Mouse (Mus musculus): ENCODE measurements around the gene Enpp3.
"Not testable (repeated sequence)": the region's sequence is repeated elsewhere in the genome, so short reads cannot be mapped to it uniquely, and the experiment has no call there.

Enpp3 gene

DNA sequence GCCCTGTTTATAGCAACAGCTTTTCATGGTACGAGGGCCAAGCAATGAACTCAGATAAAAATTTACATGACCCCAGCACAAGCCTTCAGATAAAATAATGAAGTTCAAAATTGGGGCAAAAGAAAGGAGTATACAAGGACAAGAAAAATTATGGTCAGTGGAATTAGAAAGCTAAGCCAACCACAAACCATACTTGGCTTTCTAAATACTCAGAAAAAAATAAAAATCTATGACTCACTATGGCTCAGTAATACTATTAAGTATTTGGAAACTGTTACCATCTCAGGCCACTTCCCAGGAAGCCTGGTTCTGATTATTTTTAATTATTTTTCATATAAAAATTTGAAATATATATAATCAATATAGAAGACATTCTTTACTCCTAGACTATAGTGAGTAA is 19.8 kb downstream of the Enpp3 start:
- DNase-seq (ENCODE audit: low spot score) = no peak

DNA sequence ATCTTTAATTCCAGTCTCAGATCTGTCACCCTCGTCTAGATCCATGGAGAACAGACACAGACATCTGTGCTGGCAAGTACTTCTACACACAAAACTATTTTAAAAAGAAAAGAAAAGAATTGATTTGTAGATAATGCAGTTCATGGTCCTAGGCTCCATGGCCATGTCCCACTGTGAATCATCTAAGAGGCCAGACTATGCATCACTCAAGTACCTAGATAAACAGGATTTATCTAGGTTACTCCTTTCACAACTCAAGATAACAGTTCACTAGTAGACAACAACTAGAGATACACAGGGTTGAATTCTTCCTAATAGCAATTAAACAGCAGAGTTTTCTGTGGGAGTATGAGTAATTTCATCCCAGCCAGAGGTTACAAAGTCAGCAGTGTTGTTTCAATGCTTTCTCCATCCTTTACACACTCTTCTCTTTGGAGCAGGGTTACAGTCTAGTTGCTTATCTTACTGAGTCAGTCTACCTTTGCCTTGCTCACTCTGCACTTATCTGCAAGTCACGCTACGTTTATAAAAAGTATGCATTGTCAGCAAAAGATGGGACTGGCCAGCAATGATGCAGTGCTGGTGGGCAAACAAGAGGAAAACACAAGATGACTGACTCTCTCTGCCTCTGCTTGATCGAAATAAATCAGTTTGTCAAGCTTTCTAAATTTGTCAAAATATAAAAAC is 20.5 kb downstream of the Enpp3 start:
- DNase-seq (ENCODE audit: low spot score) = no peak

DNA sequence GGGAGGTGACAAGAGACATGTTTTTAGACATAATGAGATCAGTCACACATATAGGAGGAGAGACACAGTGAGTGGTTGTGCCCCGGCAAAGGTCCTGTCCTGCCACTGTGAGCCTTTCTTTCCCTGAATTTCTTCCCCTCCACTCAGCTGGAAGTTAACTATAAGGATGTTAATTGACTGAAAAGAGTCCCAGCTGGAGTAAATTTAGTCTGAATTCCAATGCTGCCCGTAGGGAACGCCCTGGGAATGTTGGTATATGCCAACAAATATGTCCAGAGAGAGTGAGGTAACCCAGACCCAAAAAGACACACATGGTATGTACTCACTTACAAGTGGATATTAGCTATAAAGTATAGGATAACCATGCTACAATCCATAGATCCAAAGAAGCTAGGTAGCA is 23.1 kb downstream of the Enpp3 start:
- no peak for DNase-seq (ENCODE audit: low spot score)

DNA sequence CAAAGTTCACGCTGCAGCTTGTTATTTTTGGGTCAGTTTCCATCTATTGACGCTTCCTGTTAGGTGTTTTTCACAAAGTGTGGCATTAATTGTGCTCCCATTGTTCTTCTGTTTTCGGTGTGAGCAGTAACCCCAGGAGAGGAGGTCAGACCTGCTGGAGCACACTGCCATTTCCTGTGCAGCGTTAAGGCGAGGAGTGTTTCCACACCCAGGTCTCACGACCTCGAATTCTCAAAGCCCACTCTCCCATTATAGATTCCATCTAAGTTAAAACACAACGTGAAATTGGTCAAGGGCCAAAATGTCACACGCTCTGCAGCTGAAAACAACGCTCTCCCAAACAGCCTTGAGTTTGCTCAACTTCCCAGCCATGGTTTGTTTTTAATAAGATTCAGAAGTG is 32.0 kb downstream of the Enpp3 start:
- DNase-seq (ENCODE audit: low spot score) = no peak

DNA sequence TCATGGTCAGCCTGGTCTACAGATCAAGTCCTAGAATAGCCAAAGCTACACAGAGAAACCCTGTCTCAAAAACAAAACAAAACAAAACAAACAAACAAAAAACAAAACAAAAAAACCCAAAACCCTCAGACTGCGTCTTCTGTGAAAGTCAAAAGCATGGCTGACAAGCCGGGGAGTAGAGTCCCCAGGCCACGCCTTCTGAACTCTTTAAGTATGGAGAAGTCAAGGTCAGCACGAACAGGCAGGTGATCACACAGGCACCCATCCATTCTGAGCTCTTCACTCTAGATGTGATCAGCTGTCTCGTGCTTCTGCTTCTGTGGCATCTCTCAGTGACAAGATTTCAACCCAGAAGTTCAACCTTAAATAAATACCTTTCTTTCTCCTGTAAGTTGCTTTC is 35.9 kb downstream of the Enpp3 start:
- DNase-seq (ENCODE audit: low spot score) = no peak

DNA sequence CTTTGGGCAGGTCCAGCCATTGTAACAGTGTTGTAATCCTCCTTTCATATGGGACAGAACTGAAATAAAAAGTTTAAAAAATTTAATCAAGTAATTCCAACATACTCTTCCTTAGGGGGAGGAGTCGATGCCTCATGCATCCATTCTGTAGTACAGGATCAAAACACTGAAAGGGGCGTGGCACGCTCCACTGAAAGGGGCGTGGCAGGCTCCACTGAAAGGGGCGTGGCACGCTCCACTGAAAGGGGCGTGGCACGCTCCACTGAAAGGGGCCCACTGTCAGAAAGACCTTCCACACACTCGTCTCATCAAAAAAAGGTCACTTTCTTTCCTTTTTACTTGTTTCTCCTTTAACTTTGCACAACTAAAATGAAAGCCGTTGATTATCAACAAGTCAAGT is 36.7 kb downstream of the Enpp3 start:
- no peak for DNase-seq (ENCODE audit: low spot score)

DNA sequence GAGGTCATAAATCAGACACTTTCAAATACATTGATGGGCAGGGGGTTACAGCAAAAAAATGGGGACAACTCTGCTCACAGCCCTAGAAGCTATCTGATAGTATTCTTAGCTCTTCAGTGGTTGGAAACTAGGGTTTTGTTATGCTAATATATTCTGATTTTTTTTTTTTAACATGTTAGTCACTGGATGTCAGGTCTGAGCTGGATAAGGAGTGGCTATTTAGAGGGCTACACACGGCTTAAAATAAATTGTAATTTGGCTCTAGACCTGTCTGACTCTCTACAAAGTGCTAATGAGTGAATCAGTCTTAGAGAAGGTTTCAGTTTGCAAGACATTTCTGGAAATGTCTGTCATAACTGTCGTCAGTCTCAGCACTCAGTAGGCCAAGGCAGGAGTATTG is 37.5 kb downstream of the Enpp3 start:
- DNase-seq (ENCODE audit: low spot score) = no peak

DNA sequence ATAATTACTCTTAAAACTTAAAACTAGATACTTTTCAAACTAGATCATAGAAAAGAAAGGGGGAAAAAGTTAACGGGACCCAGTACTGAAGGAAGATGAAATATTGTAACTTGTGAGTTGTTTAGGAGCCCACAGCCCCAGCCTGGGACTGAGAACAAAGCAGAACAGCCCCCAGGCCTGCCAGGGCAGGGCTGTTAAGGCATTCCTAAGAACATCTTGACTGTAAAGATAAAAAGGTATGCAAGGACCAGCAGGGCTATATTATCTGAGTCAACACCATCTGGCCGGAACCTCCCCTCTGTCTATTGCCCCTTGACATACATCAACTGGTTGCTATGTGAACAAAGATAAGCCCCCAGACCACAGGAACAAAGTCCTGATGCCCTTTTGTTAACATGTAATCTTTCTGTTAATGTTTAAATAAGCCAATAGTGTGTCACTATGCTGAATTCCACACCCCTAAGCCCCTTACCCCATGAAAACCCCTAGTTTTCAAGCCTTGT is 39.8 kb downstream of the Enpp3 start:
- not testable (repeated sequence) for DNase-seq (ENCODE audit: low spot score)

DNA sequence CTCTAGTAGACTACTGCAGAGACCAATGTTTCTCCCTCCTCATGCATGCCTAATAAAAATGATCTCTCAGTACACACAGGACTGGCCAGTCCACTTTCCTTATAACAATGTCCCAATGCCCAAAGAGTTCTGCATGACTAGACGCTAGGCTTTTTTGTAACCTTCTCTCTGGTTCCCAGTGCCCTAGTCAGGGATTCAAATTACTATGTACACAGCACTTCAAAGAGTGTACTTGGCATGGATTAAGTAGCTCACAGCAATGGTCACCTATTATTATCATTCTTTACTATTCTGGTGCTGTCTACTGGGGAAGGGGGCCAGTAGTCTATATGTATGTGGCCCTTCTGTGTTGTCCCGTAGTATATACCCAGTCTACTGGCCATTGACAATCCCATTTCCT is 40.8 kb downstream of the Enpp3 start:
- DNase-seq (ENCODE audit: low spot score) = no peak

DNA sequence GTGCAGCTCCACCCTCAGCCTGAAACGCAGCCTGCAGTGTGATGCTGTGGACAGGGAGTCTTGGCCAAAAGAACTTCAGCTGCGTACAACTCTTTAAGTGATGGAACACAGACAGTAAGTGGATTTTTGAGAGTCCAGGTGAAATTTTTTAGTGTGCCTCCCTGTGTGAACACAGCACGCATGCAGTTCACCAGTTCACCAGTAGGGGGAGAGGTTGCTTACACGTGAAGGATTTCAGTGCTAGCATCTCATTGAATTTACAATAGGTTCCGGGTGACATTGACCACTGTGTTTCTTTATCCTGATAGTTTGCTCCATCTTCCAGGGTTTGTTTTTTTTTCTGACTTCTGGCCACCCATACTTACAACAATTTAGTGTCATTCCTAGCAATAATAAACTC is 45.4 kb downstream of the Enpp3 start:
- no peak for DNase-seq (ENCODE audit: low spot score)

DNA sequence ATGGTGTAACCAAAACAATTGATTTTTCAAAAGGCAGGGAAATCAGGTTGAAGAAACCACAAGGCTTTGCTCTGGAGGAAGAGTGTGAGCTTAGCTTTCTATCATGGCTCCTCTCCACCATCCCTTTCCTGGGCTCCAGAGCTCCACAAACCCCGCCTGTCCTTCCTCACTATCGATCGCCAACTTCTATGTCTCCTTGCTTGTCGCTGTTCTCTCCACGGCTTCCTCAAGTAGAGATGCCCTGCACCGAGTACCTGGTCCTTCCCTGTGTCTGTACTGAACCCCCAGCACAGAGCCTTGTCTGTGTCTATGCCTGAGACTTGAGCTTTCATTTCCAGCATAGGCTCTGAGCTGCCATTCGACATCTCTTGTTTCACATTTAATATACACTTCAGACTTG is 49.9 kb downstream of the Enpp3 start:
- DNase-seq (ENCODE audit: low spot score) = no peak

DNA sequence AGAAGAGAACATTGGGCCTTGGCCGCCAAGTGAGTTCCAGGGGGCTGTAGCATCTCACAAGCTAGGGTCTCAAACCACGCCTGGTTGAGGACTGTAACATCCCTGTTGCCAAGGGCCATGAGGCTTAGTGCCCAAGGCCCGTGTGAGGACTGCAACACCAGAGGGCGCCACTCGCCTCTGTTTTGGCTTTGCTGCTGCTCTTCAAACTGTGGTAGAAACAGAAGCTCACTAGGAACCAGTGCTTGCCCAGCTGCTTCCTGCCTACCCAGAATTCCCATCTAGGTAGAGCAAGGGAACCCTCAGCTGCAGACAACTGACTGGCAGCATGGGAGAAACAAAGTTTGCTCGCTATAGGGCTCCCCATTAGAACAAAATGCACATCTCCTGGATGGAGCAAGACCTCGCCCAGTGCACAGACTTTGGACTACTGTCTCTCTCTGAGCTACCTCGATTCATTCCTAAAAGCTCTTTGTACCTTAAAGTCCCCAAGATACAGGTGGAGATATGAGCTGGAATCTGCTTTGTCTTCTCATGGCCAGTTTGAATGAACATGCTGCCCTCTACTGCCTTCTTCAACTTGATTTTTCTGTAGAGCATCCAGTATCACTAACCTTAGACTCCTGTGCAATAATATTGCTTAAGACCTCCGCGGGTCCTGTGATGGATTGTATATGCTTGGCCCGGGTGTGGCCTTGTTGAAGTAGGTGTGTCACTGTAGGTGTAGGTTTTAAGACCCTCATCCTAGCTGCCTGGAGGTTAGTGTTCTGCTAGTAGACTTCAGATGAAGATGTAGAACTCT is 52.7 kb downstream of the Enpp3 start:
- DNase-seq (ENCODE audit: low spot score) = peak; percentile 7

DNA sequence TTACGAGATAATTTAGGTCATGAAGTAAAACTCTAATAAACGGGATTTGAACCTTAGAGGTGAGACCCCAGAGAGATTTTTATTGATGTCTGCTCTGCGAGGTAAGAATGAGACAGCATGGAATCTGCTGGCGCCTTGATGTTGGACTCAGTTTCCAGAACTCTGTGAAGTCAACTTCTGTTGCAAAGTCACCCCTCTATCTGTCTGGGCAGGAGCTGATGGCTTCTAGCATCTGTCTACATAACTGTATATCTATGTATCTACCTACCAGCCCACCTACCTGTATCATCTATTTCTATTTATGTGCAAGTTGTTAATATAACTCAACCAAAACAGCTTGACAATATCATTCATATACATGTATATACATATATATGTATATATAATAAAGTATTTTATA is 57.3 kb downstream of the Enpp3 start:
- no peak for DNase-seq (ENCODE audit: low spot score)

DNA sequence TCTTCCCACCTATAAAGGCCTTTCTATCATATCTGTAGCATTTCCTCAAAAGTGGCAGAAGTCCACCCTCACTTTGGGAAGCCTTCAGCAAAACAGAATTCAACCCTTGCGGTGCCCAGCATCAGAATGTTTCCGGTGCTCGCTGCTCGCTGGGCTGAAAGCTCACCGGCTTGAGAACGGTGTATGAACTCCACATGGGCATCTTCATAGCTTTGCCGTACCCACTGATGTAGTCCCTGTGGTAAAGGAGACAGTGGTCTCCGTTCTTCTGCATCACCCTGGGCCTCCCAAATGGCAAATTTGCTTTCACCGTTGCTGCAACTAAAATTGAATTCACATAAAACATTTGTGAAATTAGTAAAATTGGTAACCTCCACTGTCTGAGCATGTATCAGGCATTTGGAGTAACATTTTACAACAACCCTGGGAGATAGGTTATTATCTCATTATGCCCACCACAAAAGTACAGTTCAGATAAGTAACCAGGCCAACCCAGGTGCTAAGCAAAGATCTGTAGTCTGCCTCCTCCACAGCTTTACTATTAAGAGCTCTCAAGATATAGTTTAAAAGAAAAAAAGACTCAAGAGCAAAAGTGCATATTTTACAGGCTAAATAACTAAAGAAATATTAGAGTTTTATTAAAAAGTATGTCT is 57.9 kb downstream of the Enpp3 start:
- DNase-seq (ENCODE audit: low spot score) = no peak

DNA sequence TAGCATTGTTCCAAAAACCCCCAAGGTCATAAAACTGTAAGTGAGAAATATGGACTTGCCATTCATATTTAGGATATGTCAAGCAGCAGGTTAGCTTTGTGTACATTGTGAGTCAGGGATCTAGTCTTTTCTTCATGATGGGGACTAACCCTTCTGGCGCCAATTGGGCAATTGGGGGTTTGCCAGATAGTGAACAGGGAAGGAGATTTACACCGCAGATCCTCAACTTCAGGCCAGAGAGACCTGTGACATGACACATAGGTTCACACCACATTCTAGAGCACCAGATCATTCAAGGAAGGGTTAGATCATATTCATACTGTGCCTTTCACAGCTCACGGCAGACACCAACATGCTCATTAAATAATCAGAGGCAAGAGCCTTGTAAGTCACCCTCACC is 58.7 kb downstream of the Enpp3 start:
- DNase-seq (ENCODE audit: low spot score) = no peak

DNA sequence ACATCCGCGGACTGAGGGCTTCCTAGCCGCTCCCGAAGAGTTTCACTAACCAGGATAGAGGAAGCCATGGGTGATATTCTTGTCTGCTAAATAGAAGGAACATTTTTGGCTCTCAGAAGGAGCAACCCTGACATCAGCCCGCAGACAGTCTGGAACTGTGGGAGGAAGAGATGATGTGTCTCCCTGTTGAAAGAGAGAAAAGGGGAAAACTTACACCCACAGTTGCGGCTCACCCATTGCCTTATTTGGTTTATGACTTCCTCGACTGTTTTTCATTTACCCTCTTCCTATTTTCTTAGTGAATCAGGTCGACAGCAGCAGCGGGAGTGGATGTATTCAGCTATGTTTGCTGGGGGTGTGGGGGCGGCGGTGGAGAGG is 64.0 kb downstream of the Enpp3 start:
- peak; percentile 7 for DNase-seq (ENCODE audit: low spot score)

DNA sequence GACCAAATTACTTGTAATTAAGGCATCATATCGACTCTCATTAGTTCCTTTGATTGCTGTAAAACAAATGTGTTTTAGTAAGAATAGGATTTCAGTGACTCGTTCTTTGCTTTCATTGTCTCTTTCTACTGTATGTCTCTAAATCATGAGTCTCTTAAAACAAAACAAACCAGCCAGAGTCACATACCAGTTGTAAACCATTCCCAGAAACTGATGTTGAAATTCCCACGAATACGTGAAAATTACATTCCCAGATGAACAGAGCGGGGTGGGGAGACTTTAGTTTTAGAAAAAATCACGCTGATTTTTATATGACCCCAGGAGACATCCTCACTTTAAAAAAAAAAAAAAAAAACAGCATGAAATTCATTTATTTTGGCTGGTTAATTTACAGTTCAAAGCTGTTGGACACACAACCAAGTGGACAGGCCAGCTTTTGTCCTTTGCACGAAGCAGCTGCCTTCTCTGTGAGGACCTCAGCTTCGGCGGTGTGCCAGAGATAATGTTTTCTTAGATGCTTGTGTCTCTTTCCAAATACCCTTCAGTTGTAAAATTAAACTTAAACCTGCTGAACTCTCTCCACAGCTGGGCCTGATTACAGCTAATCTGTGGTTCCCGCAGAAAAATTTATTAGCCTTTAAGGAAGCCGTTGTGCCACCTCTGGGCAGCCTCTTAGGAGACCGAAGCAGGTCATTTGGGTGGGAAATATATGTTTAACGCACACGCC is 64.5 kb downstream of the Enpp3 start:
- peak; percentile 31 for DNase-seq (ENCODE audit: low spot score)

DNA sequence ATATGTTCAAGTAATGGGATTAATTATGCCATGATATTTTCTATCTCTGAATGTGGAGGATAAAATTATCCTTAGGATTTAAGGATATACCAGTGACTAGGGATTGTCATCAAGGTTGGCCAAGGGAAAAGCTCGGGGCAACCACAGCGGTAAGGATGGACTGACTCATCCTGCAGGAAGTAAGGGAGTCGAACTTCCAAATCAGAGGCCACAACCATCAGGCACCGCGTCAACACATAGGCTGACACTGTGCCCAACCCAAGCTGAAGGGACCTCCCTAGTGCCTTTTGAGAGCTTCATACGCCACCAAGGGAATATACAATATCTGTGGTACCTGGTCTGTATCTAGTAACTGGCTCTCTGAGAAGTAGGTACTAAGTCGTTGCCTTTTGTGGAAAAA is 73.1 kb downstream of the Enpp3 start:
- no peak for DNase-seq (ENCODE audit: low spot score)

DNA sequence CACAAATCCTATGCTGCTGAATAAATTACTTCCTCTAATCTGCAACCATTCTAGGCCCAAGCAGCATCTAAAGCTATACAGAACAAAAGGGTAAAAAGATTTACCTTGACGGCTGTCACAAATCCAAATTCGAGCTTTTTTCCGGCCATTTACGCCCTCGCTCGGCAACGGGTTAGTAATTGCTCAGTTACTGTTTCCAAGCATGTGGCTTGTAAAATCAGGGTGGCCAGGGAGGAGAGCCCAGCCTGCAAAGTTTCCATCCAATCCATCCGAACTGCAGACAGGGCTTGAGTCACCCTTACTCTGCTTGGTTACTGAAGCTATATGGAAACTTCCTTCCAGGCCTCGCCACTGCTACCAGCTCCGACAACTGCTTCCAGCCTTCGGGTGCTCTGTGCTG is 74.9 kb downstream of the Enpp3 start:
- DNase-seq (ENCODE audit: low spot score) = no peak

DNA sequence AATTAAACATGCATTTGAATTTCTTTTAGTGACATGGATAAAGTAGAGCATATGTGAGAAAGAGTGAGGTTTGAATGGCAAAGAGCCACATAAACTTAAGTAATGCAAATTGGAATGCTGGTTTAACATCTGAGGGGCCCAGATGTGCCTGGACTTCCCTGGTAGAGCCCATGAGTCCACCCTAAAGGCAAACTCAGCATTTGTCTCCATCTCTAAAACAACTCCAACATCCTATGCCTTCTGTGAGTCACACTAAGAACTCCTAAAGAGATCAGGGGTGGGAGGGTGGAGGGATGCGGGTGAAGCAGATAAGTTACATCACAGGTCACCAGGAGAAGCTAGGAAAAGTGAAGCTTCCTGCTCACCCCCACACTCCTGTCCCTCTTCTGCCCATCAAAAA is 76.6 kb downstream of the Enpp3 start:
- DNase-seq (ENCODE audit: low spot score) = no peak

DNA sequence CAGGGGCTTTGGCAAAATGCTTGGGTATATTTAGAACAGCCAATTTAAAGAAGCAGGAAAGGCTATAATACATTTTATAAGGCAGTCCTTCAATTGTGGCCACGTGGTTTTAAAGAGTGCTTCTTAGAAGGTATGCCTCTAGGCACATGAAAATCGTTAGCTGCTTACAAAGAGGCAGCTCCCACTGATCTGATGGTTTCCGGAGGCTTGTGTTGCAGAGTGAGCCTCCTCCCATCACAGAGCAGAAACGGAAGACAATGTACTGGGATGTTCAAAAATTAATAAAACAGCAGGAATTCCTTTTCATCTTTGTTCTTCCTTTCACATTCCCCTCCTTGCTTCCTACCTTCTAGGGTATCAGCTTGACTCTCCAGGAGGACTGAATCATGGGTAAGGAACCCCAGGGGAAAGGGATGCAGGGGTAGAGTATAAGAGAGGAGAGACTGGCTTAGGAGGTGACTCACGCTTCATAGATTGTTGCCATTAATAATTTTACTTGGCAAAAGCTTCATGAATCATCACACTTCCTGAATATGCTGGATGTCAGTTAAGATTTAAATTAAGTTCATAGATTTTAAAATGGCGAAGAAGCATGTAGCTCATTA is 77.4 kb downstream of the Enpp3 start:
- no peak for DNase-seq (ENCODE audit: low spot score)

DNA sequence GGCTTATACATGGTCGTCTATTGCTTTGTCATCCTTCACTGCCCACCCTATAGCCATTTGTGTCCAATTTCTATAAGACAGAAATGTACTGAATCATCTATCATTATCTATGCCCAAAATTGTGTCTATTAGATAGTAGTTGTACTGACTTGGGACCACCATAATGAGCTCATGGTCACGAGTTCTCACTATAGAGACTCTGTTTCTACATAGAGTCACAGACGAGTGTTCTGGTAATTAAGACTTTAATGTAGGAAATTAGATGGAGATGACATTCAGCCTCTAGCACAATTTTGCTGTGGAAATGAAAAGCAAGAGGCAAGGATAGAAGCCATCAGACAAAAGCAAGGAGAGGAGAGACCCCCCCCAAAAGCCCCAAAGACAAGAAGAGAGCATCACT is 78.0 kb downstream of the Enpp3 start:
- DNase-seq (ENCODE audit: low spot score) = no peak
